Mouse (Mus musculus) adrenal gland, postnatal 10 days (tissue): Measurements from ENCODE around the gene Gnat2. TPM values are rescaled to one million over a fixed set of nuclear protein-coding genes. Genes with fewer than 3 reads are reported as not detected.

Experiments used
- DNase-seq: peaks from one replicate; pipeline ENCODE4 v3.0.0; 2021; ENCODE audit warnings: mixed read lengths
- total RNA-seq, 2 experiments: library from RNA; stranded (reverse); gene quantifications; 2 replicates each; pipeline ENCODE4 v1.2.3; 2021

Gene Gnat2
- total RNA-seq, 2 experiments from 2014 or later: 6.6 to 6.8 TPM

- DNase-seq: no peak
Measured at GRCm38 (mm10) chr3:108084767-108085270, 7.8 kb upstream of the Gnat2 start.

- peak; percentile 98 for DNase-seq
Measured at GRCm38 (mm10) chr3:108085281-108085720, 7.3 kb upstream of the Gnat2 start.

DNA sequence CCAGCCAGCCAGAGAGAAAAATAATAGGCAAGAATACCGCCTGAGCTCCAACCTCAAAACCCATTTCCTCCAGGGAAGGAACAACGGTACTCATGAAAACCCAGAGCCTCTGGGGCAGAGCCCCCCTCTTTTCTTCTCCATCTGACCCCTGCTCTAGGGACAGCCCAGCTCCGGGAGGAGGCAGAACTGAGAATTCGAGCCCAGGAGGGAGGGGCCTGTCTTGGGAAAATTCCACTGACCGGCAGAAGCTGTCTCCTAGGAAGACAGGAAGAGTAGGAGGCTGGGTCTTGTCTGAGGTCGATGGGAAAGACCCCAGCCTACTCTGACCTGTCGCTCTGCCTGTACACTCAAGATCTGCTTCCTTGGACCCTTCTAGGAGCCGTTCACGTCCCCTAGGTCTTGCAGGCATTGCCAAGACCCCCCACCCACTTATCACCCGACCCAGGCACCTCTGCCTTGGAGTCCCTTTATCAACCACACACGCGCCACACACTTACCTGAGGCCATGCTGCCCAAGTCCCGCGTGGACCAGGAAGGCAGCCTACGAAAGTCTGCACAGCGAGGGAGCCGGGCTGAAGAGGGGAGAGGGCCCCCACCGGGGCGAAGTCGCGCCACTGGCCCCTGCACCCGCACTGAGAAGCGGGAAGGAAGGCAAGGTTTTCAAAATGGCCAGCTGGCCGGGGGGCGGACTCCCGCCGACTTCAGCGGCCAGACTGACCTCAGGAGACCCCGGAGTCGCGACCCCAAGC lies 6.7 kb upstream of the Gnat2 start:
- DNase-seq: peak; percentile 93

- peak; percentile 95 for DNase-seq
Measured at GRCm38 (mm10) chr3:108086470-108086979, 6.1 kb upstream of the Gnat2 start, which contains the start of gene Ampd2. TSS of gene Ampd2 (minus strand) at chr3:108086651.

GRCm38 (mm10) chr3:108087329-108087728 lies 5.3 kb upstream of the Gnat2 start:
- DNase-seq: peak; percentile 23

- DNase-seq: peak; percentile 48
Measured at GRCm38 (mm10) chr3:108088842-108089380, 3.7 kb upstream of the Gnat2 start.

DNA sequence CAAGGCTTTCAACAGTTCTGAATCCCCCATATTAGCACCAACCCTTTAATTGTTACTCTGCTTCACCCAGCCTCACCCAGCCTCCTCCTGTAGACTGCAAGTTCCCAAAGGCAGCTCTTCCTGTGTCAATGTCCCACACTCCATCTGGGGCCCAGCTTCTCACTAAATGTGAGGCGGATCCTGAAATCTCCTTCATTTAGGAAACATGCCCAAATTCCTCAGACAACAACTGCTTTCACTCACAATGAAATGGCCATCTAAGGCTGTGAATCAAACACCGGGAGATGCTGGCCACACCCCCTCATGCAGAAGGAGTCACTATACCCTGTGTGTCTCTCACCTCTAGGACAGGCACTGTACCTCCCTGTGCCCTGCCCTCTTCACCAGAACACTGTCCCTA lies 2.7 kb upstream of the Gnat2 start:
- DNase-seq: peak; percentile 17

DNA sequence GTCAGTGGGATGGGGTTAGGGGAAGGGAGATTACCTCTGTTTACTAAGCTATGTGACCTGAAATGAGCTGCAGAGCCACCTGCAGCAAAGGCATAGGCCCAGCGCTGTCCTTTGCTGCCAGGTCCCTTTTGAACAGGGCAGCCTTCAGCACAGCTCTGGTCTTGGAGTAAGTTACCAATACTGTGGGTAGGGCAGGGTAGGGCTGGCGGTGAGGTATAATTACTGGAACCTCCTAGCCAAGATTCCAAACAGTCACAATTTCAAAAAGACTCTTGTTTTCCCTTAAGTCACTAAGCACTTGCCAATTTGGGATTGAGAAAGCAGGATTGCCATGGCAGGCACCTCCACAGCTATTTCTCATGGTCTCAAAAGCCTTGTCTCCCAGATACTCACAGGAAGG lies 2.0 kb upstream of the Gnat2 start:
- DNase-seq: peak; percentile 22

GRCm38 (mm10) chr3:108092030-108092429 lies 559 bp upstream of the Gnat2 start:
- DNase-seq: peak; percentile 7

GRCm38 (mm10) chr3:108093306-108093705 lies 717 bp downstream of the Gnat2 start:
- peak; percentile 64 for DNase-seq

GRCm38 (mm10) chr3:108094146-108094545 lies 1.6 kb downstream of the Gnat2 start:
- peak; percentile 26 for DNase-seq

GRCm38 (mm10) chr3:108094976-108095760 lies 2.6 kb downstream of the Gnat2 start:
- no peak for DNase-seq

DNA sequence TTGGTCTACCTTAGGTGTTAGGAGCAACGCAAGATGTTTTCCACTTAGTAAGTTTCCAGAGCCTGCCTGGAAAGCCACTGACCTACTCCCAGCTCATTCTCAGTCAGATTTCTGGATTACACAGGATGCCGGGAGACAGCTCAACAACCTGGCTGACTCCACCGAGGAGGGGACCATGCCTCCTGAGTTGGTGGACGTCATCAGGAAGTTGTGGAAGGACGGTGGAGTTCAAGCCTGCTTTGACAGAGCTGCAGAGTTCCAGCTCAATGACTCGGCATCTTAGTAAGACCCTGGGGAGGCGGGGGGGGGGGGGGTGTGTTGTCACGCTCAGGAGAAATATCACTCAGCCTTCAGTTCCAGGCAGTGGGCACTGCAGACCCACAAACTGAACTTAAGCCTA lies 3.6 kb downstream of the Gnat2 start:
- peak; percentile 31 for DNase-seq

- DNase-seq: no peak
Measured at GRCm38 (mm10) chr3:108096726-108097125, 4.1 kb downstream of the Gnat2 start.

DNA sequence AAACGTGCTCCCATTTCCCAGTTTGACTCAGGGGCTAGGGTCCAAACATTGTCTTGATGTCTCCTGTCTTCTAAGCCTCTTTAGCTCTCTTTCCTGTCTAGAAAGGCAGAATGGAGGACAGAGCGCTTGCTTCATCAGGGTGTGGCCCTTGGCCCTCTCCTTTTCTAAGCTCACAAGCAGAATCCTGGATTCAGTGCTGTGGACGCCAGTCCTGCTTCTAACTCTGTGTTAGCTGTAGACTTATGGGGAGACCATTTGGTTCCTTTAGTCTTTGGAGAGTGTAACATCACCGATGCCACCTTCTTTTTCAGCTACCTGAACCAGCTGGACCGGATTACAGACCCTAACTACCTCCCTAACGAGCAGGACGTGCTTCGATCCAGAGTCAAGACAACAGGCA lies 5.1 kb downstream of the Gnat2 start:
- DNase-seq: no peak

DNA sequence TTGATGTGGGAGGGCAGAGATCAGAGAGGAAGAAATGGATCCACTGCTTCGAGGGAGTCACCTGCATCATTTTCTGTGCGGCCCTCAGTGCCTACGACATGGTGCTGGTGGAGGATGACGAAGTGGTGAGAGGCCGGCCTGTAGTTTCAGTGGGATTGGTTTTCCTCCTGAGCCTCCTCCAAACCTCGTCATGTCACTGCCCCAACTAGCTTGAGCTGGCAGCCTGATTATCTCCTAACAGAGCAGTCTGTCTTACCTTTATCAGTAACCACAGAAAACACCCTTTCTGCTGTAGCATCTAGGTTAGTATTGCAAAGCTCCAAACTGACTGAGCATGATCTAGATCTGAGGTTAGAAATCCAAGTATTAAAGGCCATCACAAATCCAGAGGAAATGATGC lies 5.7 kb downstream of the Gnat2 start:
- no peak for DNase-seq

DNA sequence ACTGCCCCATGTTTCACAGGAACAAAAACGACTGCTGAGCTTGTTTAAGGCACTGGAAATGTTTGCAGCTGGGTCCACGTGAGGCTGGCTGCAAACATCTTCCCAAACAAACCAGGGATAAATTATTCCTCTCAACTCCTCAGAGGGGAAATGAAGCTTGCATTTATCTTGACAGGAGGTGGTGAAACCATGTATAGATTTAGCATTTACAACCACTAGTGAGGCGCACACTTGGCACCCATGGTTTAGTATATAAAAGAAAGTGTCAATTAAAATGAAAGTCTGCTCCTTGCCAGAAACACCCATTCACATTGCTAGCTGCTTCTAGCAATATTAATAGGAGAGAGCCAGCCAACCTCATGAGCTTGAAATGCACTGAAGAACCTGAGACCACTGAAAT lies 9.0 kb downstream of the Gnat2 start:
- DNase-seq: no peak

GRCm38 (mm10) chr3:108102075-108102474 lies 9.5 kb downstream of the Gnat2 start:
- DNase-seq: no peak

GRCm38 (mm10) chr3:108105281-108105680 lies 12.7 kb downstream of the Gnat2 start:
- DNase-seq: no peak

- peak; percentile 38 for DNase-seq
Measured at GRCm38 (mm10) chr3:108111320-108111719, 18.7 kb downstream of the Gnat2 start.

- DNase-seq: no peak
Measured at GRCm38 (mm10) chr3:108112246-108112645, 19.7 kb downstream of the Gnat2 start.

- no peak for DNase-seq
Measured at GRCm38 (mm10) chr3:108112666-108113065, 20.1 kb downstream of the Gnat2 start.
